Mouse (Mus musculus): ENCODE data around the gene Mest.

GRCm38 (mm10) chr6:30676506-30676905 lies 46.8 kb upstream of the Mest start:
- TF ChIP-seq POLR2A (IDR thresholded peaks at IDR 0.05; ENCODE audit: low read depth, low read length) (no peak), CTCF (IDR thresholded peaks at IDR 0.05; ENCODE audit: extremely low read depth, insufficient read depth, insufficient read length, insufficient replicate concordance) (no peak)
